Comparison of ENCODE assay signal across 21 mouse cellular contexts in genomic region chr13:109789151-109789550, GRCm38 (mm10).
A peak's percentile ranks its signal among the peaks of the same experiment; 100 is the strongest.
DNase-seq lines count a peak whose midpoint lies in the region; ATAC-seq and TF ChIP-seq lines count a peak whose summit lies in the region.
"Had no signal": no experiment of that assay in that cellular context is flagged by ENCODE, and none has a peak within 500 bp of the region (broad histone marks: within the 10 kb centered on the region; RNA-seq: fewer than 3 reads in every experiment).

No protein-coding gene starts in this region.

- H3K79me2 ChIP-seq in myocyte (ENCODE audit: control insufficient read depth, insufficient read depth), result no peaks in the 10 kb centered on the region

- TF ChIP-seq POLR2A in limb, embryonic 14.5 days (IDR thresholded peaks at IDR 0.05; ENCODE audit: borderline replicate concordance, extremely low read depth, insufficient read depth, insufficient read length), result no peak
- TF ChIP-seq POLR2A in myocyte (IDR thresholded peaks at IDR 0.05; ENCODE audit: insufficient read length, low read depth), result no peak

- H3K4me3 ChIP-seq in limb, embryonic 14.5 days (replicated peaks; ENCODE audit: low read length), result no peak overlapping the region
- no peak overlapping the region for H3K4me3 ChIP-seq in limb, embryonic 10.5 days
- H3K4me3 ChIP-seq in myocyte, result no peak overlapping the region
- H3K4me3 ChIP-seq: erythroblast, embryonic 14.5 days; forebrain, embryonic 15.5 days; heart, adult 2 months; hindbrain, embryonic 15.5 days; liver, embryonic 13.5 days; megakaryocyte, embryonic 14.5 days had no signal

- ATAC-seq in limb, embryonic 14.5 days (ENCODE audit: low FRiP score, low read depth), result 0 out of 2 replicates have a peak, but pooled peaks have one; percentile 12
- ATAC-seq in erythroblast, adult 5-6 weeks (replicated peaks; ENCODE audit: low FRiP score, poor library complexity, severe bottlenecking), result 0 out of 2 replicates have a peak, but pooled peaks have one; percentile 24
- ATAC-seq: forebrain, embryonic 15.5 days; intestine, postnatal 0 days; midbrain, embryonic 16.5 days had no signal

- WGBS in limb, embryonic 14.5 days, result 61% methylated on average over 4 of the region's 4 CpGs
- 88% methylated on average over 4 of the region's 4 CpGs for WGBS in limb, embryonic 10.5 days

- no peak overlapping the region for H3K27ac ChIP-seq in limb, embryonic 14.5 days (replicated peaks; ENCODE audit: low read depth, low read length)
- H3K27ac ChIP-seq in limb, embryonic 10.5 days, result no peak overlapping the region
- H3K27ac ChIP-seq: forebrain, embryonic 15.5 days; heart, adult 2 months; hindbrain, embryonic 15.5 days; kidney, postnatal 0 days; liver, embryonic 13.5 days had no signal

- no peak overlapping the region for H3K9ac ChIP-seq in limb, embryonic 14.5 days (ENCODE audit: low read depth, low read length, severe bottlenecking)
- H3K9ac ChIP-seq: forebrain, embryonic 15.5 days; hindbrain, embryonic 15.5 days; liver, embryonic 13.5 days had no signal

- H3K4me1 ChIP-seq in limb, embryonic 14.5 days (ENCODE audit: control insufficient read depth, insufficient read depth, low read length), result no peaks in the 10 kb centered on the region
- peaks cover 7% of the 10 kb centered on the region; the same call in 1 of the 2 replicates for H3K4me1 ChIP-seq in limb, embryonic 10.5 days
- H3K4me1 ChIP-seq: forebrain, embryonic 15.5 days; hindbrain, embryonic 15.5 days; liver, embryonic 13.5 days had no signal

- no peaks in the 10 kb centered on the region for H3K27me3 ChIP-seq in limb, embryonic 14.5 days (ENCODE audit: control insufficient read depth, insufficient read depth, low read length)
- no peaks in the 10 kb centered on the region for H3K27me3 ChIP-seq in limb, embryonic 10.5 days (ENCODE audit: low read depth, poor library complexity, severe bottlenecking)
- H3K27me3 ChIP-seq in myocyte (ENCODE audit: control insufficient read depth, insufficient read depth, insufficient read length), result no peaks in the 10 kb centered on the region
- H3K27me3 ChIP-seq: forebrain, embryonic 15.5 days; hindbrain, embryonic 15.5 days; liver, embryonic 13.5 days; megakaryocyte, embryonic 14.5 days had no signal

- no peak overlapping the region for H3ac ChIP-seq in myocyte (ENCODE audit: control insufficient read depth, insufficient read length)

- H3K4me2 ChIP-seq in limb, embryonic 14.5 days (replicated peaks; ENCODE audit: low read depth, low read length, severe bottlenecking), result no peak overlapping the region
- peak overlapping the region; percentile 27 for H3K4me2 ChIP-seq in myocyte (ENCODE audit: low read depth)
- H3K4me2 ChIP-seq: forebrain, embryonic 15.5 days; hindbrain, embryonic 15.5 days; liver, embryonic 13.5 days had no signal

- peak; percentile 41 for DNase-seq in limb, embryonic 14.5 days (ENCODE audit: low spot score)
- DNase-seq in limb, embryonic 10.5 days (ENCODE audit: low spot score), result no peak
- DNase-seq in NIH3T3 (ENCODE audit: low read depth), result peak; percentile 65
- DNase-seq in cerebellum, postnatal 10 days, result no peak
- no peak for DNase-seq in right cerebral cortex, adult 18-20 months
- DNase-seq: adrenal gland, postnatal 25 days; cerebellum, adult 8-10 months; embryo, embryonic 11 days; heart, postnatal 14 days; liver, embryonic 13.5 days; thymus, postnatal 25 days had no signal

- no peaks in the 10 kb centered on the region for H3K9me3 ChIP-seq in limb, embryonic 14.5 days (ENCODE audit: control insufficient read depth, low read length)
- no peaks in the 10 kb centered on the region for H3K9me3 ChIP-seq in limb, embryonic 10.5 days (replicated peaks)
- H3K9me3 ChIP-seq: forebrain, embryonic 15.5 days; hindbrain, embryonic 15.5 days; liver, embryonic 13.5 days; megakaryocyte, embryonic 14.5 days had no signal

- H3K36me3 ChIP-seq in limb, embryonic 14.5 days (ENCODE audit: control insufficient read depth, insufficient read depth, low read length), result no peaks in the 10 kb centered on the region
- H3K36me3 ChIP-seq in limb, embryonic 10.5 days, result no peaks in the 10 kb centered on the region
- H3K36me3 ChIP-seq in myocyte (ENCODE audit: control insufficient read depth, insufficient read depth), result no peaks in the 10 kb centered on the region
- H3K36me3 ChIP-seq: forebrain, embryonic 15.5 days; hindbrain, embryonic 15.5 days had no signal

TF ChIP-seq in myocyte, 11 proteins besides CTCF, POLR2A, EP300 and RAD21:
- TF ChIP-seq POLR2AphosphoS2 (IDR thresholded peaks at IDR 0.05; ENCODE audit: insufficient read length, low read depth) (no peak), USF1 (IDR thresholded peaks at IDR 0.05; ENCODE audit: low read depth) (no peak), TCF12 (IDR thresholded peaks at IDR 0.05; ENCODE audit: insufficient read depth, poor library complexity, severe bottlenecking) (no peak), CEBPB (IDR thresholded peaks at IDR 0.05; ENCODE audit: insufficient read depth, poor library complexity, severe bottlenecking) (no peak), MYOG (IDR thresholded peaks at IDR 0.05; ENCODE audit: control insufficient read depth in 1 of 3, insufficient read depth in 1 of 3, insufficient read length in 2 of 3, low read depth in 2 of 3) (no peak), TCF3 (IDR thresholded peaks at IDR 0.05; ENCODE audit: insufficient read length, low read depth) (no peak), MYOD1 (IDR thresholded peaks at IDR 0.05; ENCODE audit: control insufficient read depth in 1 of 3, insufficient read length in 2 of 3, low read depth in 2 of 3) (no peak), REST (IDR thresholded peaks at IDR 0.05; ENCODE audit: insufficient read depth, insufficient read length) (no peak), SRF (IDR thresholded peaks at IDR 0.05; ENCODE audit: control insufficient read depth, insufficient read length, low read depth) (no peak), MAX (IDR thresholded peaks at IDR 0.05; ENCODE audit: low read depth) (no peak), E2F4 (IDR thresholded peaks at IDR 0.05; ENCODE audit: insufficient read depth) (no peak)

Comparison
In these comparisons a context has a peak if more than half of its experiments do, and no peak if none do; other contexts are left out.
1. DNase-seq: peak in limb, embryonic 14.5 days (single experiment) and NIH3T3 (single experiment); none in limb, embryonic 10.5 days (single experiment), cerebellum, postnatal 10 days (0 of 2) and right cerebral cortex, adult 18-20 months (single experiment).